Mouse (Mus musculus) forebrain, embryonic 11.5 days (tissue): ENCODE measurements around the gene Bpifb2. TPM values are rescaled to one million over a fixed set of nuclear protein-coding genes. Genes with fewer than 3 reads are reported as not detected.
A peak's percentile ranks its signal among the peaks of the same experiment; 100 is the strongest.

Source experiments
- ATAC-seq: fragments of 200-750 bp; cut with Nextera tagmentation; replicated peaks from 2 replicates; pipeline ENCODE4 v1.8.0; 2017; ENCODE audit warnings: moderate TSS enrichment; ENCODE audit not compliant: low FRiP score
- DNase-seq: peaks from one replicate; pipeline ENCODE4 v3.0.0-alpha.2; 2017; ENCODE audit warnings: low spot score
- H3K27ac ChIP-seq: fragments of 300-500 bp; sonication (generic); 2 replicates; pipeline ENCODE4 v1.5.1; 2014; ENCODE audit warnings: low read depth, low read length
- H3K27me3 ChIP-seq: fragments of 300-500 bp; sonication (generic); 2 replicates; pipeline ENCODE4 v1.6.1; 2014; ENCODE audit warnings: mild to moderate bottlenecking, low read length, mixed read lengths; ENCODE audit not compliant: control insufficient read depth, insufficient read depth
- H3K36me3 ChIP-seq: fragments of 300-500 bp; sonication (generic); 2 replicates; pipeline ENCODE4 v1.6.1; 2014; ENCODE audit warnings: mild to moderate bottlenecking, low read length, moderate library complexity, mixed read lengths; ENCODE audit not compliant: control insufficient read depth, insufficient read depth
- H3K4me1 ChIP-seq: fragments of 300-500 bp; sonication (generic); replicated peaks from 2 replicates; pipeline ENCODE4 v1.6.1; 2014; ENCODE audit warnings: low read length, mixed read lengths; ENCODE audit not compliant: control insufficient read depth, insufficient read depth
- H3K4me2 ChIP-seq: fragments of 300-500 bp; sonication (generic); 2 replicates; pipeline ENCODE4 v1.6.1; 2014; ENCODE audit warnings: low read depth, mild to moderate bottlenecking, low read length, moderate library complexity, mixed read lengths; ENCODE audit not compliant: severe bottlenecking
- H3K4me3 ChIP-seq: fragments of 300-500 bp; sonication (generic); 2 replicates; pipeline ENCODE4 v1.5.1; 2014; ENCODE audit warnings: low read depth, low read length
- H3K9ac ChIP-seq: fragments of 300-500 bp; sonication (generic); 2 replicates; pipeline ENCODE4 v1.6.1; 2014; ENCODE audit warnings: low read length
- H3K9me3 ChIP-seq: fragments of 300-500 bp; sonication (generic); 2 replicates; pipeline ENCODE4 v1.6.1; 2016; ENCODE audit warnings: low read length, mixed read lengths; ENCODE audit not compliant: control insufficient read depth
- WGBS: fragments of 180-500 bp; shearing (Covaris S2); extraction: QIAGEN DNeasy Blood & Tissue Kit; methylation state at CpG from one replicate; pipeline ENCODE4 v1.1.7; 2014; 5-methylcytosine and 5-hydroxymethylcytosine counted together
- polyA plus RNA-seq: library from polyadenylated mRNA; unstranded; fragments of >200 nt; fragmentation: Nextera tagmentation; extraction: Ambion mirVana; gene quantifications from 2 replicates; pipeline ENCODE4 v1.2.1, GENCODE M21; 2014

Bpifb2 gene
- polyA plus RNA-seq, 1 experiment from 2014 or later, result not detected

DNA sequence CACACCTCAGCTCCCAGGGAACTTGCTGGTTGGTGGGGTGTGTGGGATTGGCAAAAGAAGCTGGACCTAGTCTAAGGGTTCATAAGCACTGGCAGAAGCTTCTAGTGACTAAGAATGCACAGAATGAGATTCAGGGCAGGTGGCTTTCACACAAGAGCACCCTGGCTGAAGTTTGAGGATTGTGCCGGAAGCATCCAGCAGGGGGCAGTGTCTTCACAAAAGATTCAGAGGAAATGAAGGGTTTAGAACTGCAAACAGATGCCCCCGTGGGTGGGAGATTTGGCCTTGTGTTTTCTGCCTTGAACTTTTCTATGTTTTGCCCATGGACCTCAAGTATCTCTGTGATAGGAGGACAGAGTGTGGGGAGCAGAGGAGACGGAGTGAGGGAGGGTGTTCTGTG lies 68.7 kb downstream of the Bpifb2 start:
- no peaks in the 10 kb centered on the region for H3K36me3 ChIP-seq
- 45% methylated on average over 3 of the region's 3 CpGs for WGBS
- ATAC-seq (no peak), DNase-seq (peak; percentile 81)
- no peak overlapping the region for H3K27ac ChIP-seq
- no peak overlapping the region for H3K9ac ChIP-seq
- no peaks in the 10 kb centered on the region for H3K27me3 ChIP-seq
- no peaks in the 10 kb centered on the region for H3K9me3 ChIP-seq
- no peaks in the 10 kb centered on the region for H3K4me1 ChIP-seq
- H3K4me2 ChIP-seq, result no peak overlapping the region
- H3K4me3 ChIP-seq, result no peak overlapping the region

- DNase-seq (no peak), ATAC-seq (no peak)
- Histone ChIP-seq H3K9me3 (no peaks in the 10 kb centered on the region), H3K27ac (no peak overlapping the region), H3K27me3 (no peaks in the 10 kb centered on the region), H3K4me1 (no peaks in the 10 kb centered on the region), H3K36me3 (no peaks in the 10 kb centered on the region), H3K9ac (no peak overlapping the region), H3K4me3 (no peak overlapping the region), H3K4me2 (no peak overlapping the region)
- WGBS, result 92% methylated on average over 8 of the region's 8 CpGs
These were observed 69.7 kb downstream of the Bpifb2 start for GRCm38 (mm10) chr2:153944567-153944966.

Other genes with a start within 250 kb of the Bpifb2 start
- gene Commd7, start 242.3 kb upstream of the Bpifb2 start, polyA plus RNA-seq, result 56.8 and 60.9 TPM in 2 replicates
- 14.3 and 18.0 TPM in 2 replicates for gene Dnmt3b, start 225.6 kb upstream of the Bpifb2 start, polyA plus RNA-seq
- gene Dnmt3c, start 178.4 kb upstream of the Bpifb2 start, polyA plus RNA-seq, result not detected in 2 replicates
- gene Mapre1, start 133.8 kb upstream of the Bpifb2 start, polyA plus RNA-seq, result 313 and 357 TPM in 2 replicates
- not detected in 2 replicates for gene Efcab8, start 95.1 kb upstream of the Bpifb2 start, polyA plus RNA-seq
- gene Sun5, start 4.0 kb upstream of the Bpifb2 start, polyA plus RNA-seq, result not detected in 2 replicates
- not detected in 2 replicates for gene Bpifb6, start 25.3 kb downstream of the Bpifb2 start, polyA plus RNA-seq
- not detected in 2 replicates for gene Bpifb3, start 43.2 kb downstream of the Bpifb2 start, polyA plus RNA-seq
- not detected in 2 replicates for gene Bpifb4, start 63.2 kb downstream of the Bpifb2 start, polyA plus RNA-seq
- gene Bpifa6, start 99.9 kb downstream of the Bpifb2 start, polyA plus RNA-seq, result not detected in 2 replicates
- not detected in 2 replicates for gene Bpifa2, start 133.2 kb downstream of the Bpifb2 start, polyA plus RNA-seq